Mouse (Mus musculus) embryonic fibroblast, embryonic 13.5 days (primary cell): Measurements from ENCODE around the gene Adgrf1.

Source experiments
- CTCF ChIP-seq: IDR thresholded peaks from 2 replicates; pipeline ENCODE4 v1.5.1; 2011; ENCODE audit warnings: mild to moderate bottlenecking, control low read depth, low read length, moderate library complexity, borderline replicate concordance; ENCODE audit not compliant: insufficient read depth
- POLR2A ChIP-seq: IDR thresholded peaks from 2 replicates; pipeline ENCODE4 v1.6.1; 2011; ENCODE audit warnings: low read depth, mild to moderate bottlenecking, control low read depth, low read length, moderate library complexity

- TF ChIP-seq CTCF (no peak), POLR2A (no peak)
Measured at GRCm38 (mm10) chr17:43232769-43233168, 37.4 kb upstream of the Adgrf1 start.
